Mouse (Mus musculus): ENCODE results near the gene Usp6nl.

GRCm38 (mm10) chr2:6278813-6279530 is 43.5 kb upstream of the Usp6nl start:
- TF ChIP-seq GATA1 (IDR thresholded peaks at IDR 0.05; ENCODE audit: low read length) (no peak), TAL1 (IDR thresholded peaks at IDR 0.05; ENCODE audit: low read length) (no peak)

Measured in erythroblast, embryonic 14.5 days (primary cell).